Mouse (Mus musculus) liver, embryonic 16.5 days (tissue): ENCODE measurements around the gene Lrrc8c. TPM values are rescaled to one million over a fixed set of nuclear protein-coding genes. Genes with fewer than 3 reads are reported as not detected.

Experiments
- ATAC-seq: fragments of 200-750 bp; cut with Nextera tagmentation; 2 replicates; pipeline ENCODE4 v1.8.0; 2017; ENCODE audit warnings: low read depth, mild to moderate bottlenecking, moderate number of reproducible peaks, moderate library complexity
- H3K27ac ChIP-seq: fragments of 300-500 bp; sonication (generic); 2 replicates; pipeline ENCODE4 v1.5.1; 2014; ENCODE audit warnings: mild to moderate bottlenecking, low read length
- H3K27me3 ChIP-seq: fragments of 300-500 bp; sonication (generic); 2 replicates; pipeline ENCODE4 v1.6.1; 2014; ENCODE audit warnings: low read depth, low read length, mixed read lengths; ENCODE audit not compliant: control insufficient read depth, insufficient read depth
- H3K36me3 ChIP-seq: fragments of 300-500 bp; sonication (generic); 2 replicates; pipeline ENCODE4 v1.6.1; 2014; ENCODE audit warnings: mild to moderate bottlenecking; ENCODE audit not compliant: control insufficient read depth, insufficient read depth
- H3K4me1 ChIP-seq: fragments of 300-500 bp; sonication (generic); 2 replicates; pipeline ENCODE4 v1.6.1; 2014; ENCODE audit warnings: low read depth, low read length, mixed read lengths; ENCODE audit not compliant: control insufficient read depth
- H3K4me2 ChIP-seq: fragments of 300-500 bp; sonication (generic); 2 replicates; pipeline ENCODE4 v1.6.1; 2014; ENCODE audit warnings: low read depth, low read length, mixed read lengths
- H3K4me3 ChIP-seq: fragments of 300-500 bp; sonication (generic); 2 replicates; pipeline ENCODE4 v1.5.1; 2014; ENCODE audit warnings: low read depth, mild to moderate bottlenecking, low read length
- H3K9ac ChIP-seq: fragments of 300-500 bp; sonication (generic); 2 replicates; pipeline ENCODE4 v1.6.1; 2014; ENCODE audit warnings: low read depth, low read length
- H3K9me3 ChIP-seq: fragments of 300-500 bp; sonication (generic); replicated peaks from 2 replicates; pipeline ENCODE4 v1.6.1; 2016; ENCODE audit warnings: low read length; ENCODE audit not compliant: control insufficient read depth
- WGBS: fragments of 180-500 bp; shearing (Covaris S2); extraction: QIAGEN DNeasy Blood & Tissue Kit; methylation state at CpG from one replicate; pipeline ENCODE4 v1.1.7; 2014; ENCODE audit not compliant: insufficient replicate concordance; 5-methylcytosine and 5-hydroxymethylcytosine counted together
- polyA plus RNA-seq: library from polyadenylated mRNA; unstranded; fragments of >200 nt; fragmentation: Nextera tagmentation; extraction: Ambion mirVana; gene quantifications from 2 replicates; pipeline ENCODE4 v1.2.1, GENCODE M21; 2015

Gene Lrrc8c
- polyA plus RNA-seq, 1 experiment from 2014 or later = 14.0 TPM

GRCm38 (mm10) chr5:105639363-105639762 lies 120.2 kb downstream of the Lrrc8c start:
- Histone ChIP-seq H3K27ac (no peak overlapping the region), H3K9ac (no peak overlapping the region), H3K4me1 (no peaks in the 10 kb centered on the region), H3K4me3 (no peak overlapping the region), H3K4me2 (no peak overlapping the region), H3K36me3 (no peaks in the 10 kb centered on the region), H3K9me3 (no peaks in the 10 kb centered on the region), H3K27me3 (no peaks in the 10 kb centered on the region)
- ATAC-seq = no peak
- 78% methylated on average over 11 of the region's 11 CpGs for WGBS

DNA sequence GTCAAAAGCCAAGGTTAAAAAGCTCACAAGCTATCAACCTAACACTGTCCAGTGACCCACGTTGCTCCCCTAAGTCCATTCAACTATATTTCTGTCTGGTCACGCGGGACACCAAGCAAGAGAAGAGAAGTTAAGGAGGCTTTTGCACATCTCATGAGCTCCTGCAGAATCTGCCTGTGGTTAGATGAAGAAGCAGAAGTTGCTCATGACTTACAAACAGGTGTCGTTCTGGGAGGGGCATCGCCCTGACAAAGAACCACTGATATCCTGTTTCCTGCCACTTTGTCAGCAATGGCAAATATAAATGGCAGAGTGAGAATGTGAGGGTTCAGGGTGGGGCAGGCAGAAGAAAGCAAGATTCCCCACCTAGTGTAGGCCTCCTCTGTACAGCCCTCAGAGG lies 123.3 kb downstream of the Lrrc8c start:
- Histone ChIP-seq H3K9ac (no peak overlapping the region), H3K9me3 (no peaks in the 10 kb centered on the region), H3K4me3 (no peak overlapping the region), H3K4me2 (no peak overlapping the region), H3K27ac (no peak overlapping the region), H3K27me3 (no peaks in the 10 kb centered on the region), H3K4me1 (no peaks in the 10 kb centered on the region), H3K36me3 (no peaks in the 10 kb centered on the region)
- WGBS = 17% methylated on average over 5 of the region's 5 CpGs
- no peak for ATAC-seq

DNA sequence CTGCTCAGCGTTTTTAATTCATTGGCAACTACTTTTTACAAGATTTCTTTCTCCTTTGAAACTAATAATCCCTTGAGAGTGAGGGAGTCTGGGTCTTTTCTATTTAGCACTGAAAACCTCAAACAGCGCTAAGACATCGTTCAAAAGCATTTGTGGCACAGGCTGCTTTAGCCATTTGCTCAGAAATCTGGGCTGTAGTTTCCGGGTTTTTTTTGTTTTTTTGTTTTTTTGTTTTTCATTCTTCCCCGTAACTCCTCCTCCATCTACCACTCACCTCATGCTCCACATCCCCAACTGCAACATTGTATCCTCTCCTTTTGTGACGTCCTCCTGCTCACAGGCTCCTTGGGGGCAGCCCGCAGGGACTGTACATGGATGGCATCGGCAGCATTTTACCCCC lies 124.1 kb downstream of the Lrrc8c start:
- no peaks in the 10 kb centered on the region for H3K4me1 ChIP-seq
- H3K4me3 ChIP-seq = no peak overlapping the region
- no peak overlapping the region for H3K4me2 ChIP-seq
- no peak overlapping the region for H3K9ac ChIP-seq
- H3K36me3 ChIP-seq = no peaks in the 10 kb centered on the region
- ATAC-seq = no peak
- no peaks in the 10 kb centered on the region for H3K27me3 ChIP-seq
- WGBS = 69% methylated on average over 8 of the region's 8 CpGs
- no peak overlapping the region for H3K27ac ChIP-seq
- no peaks in the 10 kb centered on the region for H3K9me3 ChIP-seq

GRCm38 (mm10) chr5:105644195-105644594 lies 125.0 kb downstream of the Lrrc8c start:
- Histone ChIP-seq H3K27me3 (no peaks in the 10 kb centered on the region), H3K9me3 (no peaks in the 10 kb centered on the region), H3K4me2 (no peak overlapping the region), H3K4me3 (no peak overlapping the region), H3K4me1 (no peaks in the 10 kb centered on the region; the same call in 1 of the 2 replicates), H3K9ac (no peak overlapping the region), H3K27ac (no peak overlapping the region), H3K36me3 (no peaks in the 10 kb centered on the region)
- no peak for ATAC-seq
- WGBS = 78% methylated on average over 6 of the region's 6 CpGs

DNA sequence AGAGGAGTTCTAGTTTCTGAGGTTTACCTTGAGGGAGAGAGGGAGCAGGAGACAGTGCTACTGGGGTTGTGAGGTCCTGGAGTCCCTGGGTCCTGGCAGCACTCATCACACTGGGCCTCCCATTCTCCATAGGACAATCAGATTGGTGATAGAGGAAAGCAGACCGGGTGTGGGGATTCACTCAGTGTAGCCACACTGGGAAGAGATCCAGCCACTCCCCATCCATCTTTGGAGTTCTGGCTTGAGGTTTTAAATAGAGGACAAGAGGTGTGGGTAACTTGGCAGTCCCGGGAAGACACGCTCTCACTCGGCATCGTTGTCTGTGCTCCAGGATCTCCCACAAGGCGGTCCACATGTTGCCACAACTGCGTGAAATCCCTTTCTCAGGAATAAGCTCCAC lies 127.9 kb downstream of the Lrrc8c start:
- H3K4me1 ChIP-seq = peaks cover 7% of the 10 kb centered on the region
- H3K9me3 ChIP-seq = no peaks in the 10 kb centered on the region
- no peak for ATAC-seq
- H3K36me3 ChIP-seq = no peaks in the 10 kb centered on the region
- H3K27me3 ChIP-seq = no peaks in the 10 kb centered on the region
- no peak overlapping the region for H3K27ac ChIP-seq
- H3K9ac ChIP-seq = no peak overlapping the region
- H3K4me2 ChIP-seq = no peak overlapping the region
- H3K4me3 ChIP-seq = no peak overlapping the region
- 84% methylated on average over 7 of the region's 7 CpGs for WGBS

DNA sequence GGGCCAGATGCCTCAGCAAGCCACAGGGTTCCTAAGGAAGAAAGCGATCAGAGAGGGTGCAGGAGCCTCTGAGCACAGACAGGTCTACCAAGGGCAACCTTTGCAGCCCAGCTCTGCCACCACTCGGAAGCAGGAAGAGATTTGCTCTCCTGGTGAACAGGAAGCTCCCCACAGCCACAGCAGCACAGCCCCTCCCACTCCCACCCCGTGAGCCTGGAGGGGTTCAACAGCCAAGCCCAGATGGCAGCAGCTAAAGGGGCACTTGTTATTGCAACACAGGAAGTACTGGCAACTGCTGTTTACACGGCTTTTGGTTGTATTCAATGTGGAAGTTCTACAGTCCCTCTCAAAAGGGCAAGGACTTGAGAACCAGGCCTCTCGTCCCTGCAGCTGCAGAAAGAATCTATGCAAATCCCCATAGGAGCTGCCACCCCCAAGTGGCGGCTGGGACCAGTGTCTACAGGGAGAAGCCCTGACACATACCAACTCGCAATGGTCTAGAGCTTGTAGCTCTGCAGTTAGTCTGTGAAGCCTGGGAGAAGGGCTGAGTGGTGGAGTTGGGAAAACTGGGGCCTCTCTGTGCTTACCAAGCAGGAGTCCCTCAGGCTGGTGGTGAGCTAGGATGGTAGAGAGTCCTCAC lies 129.6 kb downstream of the Lrrc8c start:
- Histone ChIP-seq H3K36me3 (no peaks in the 10 kb centered on the region), H3K4me1 (peaks cover 7% of the 10 kb centered on the region), H3K4me2 (no peak overlapping the region), H3K27me3 (no peaks in the 10 kb centered on the region), H3K9me3 (no peaks in the 10 kb centered on the region), H3K27ac (peak overlapping the region; percentile 80), H3K9ac (no peak overlapping the region), H3K4me3 (no peak overlapping the region)
- ATAC-seq = peak; percentile 39
- 14% methylated on average over 7 of the region's 7 CpGs for WGBS

DNA sequence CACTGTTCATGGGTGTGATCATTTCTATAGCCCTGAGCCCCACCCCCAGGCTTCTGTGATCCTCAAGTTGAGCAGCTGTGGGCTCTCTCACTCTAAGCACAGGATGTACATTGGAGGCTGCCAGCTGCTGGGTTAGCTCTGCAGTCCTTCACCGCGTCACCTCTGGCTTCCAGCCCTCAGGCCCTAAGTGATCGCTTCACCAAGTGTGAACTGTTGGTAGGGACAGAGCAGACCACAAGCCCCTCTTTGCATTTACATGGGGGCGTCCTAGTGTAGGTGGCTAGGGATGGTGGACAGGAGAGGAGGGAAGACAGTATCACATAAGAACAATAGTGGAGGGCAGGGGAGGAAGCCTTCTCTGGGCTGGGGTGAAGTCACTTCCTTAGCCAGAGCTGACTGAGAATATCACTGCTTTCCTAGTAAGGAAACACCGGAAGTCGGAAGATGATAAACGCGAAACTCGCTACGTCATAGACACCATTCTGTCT lies 130.4 kb downstream of the Lrrc8c start:
- Histone ChIP-seq H3K27me3 (no peaks in the 10 kb centered on the region), H3K4me1 (peaks cover 7% of the 10 kb centered on the region), H3K4me3 (no peak overlapping the region), H3K36me3 (no peaks in the 10 kb centered on the region), H3K4me2 (no peak overlapping the region), H3K27ac (peak overlapping the region; percentile 80), H3K9me3 (no peaks in the 10 kb centered on the region), H3K9ac (no peak overlapping the region)
- ATAC-seq = peak; percentile 40
- WGBS = 47% methylated on average over 10 of the region's 10 CpGs

DNA sequence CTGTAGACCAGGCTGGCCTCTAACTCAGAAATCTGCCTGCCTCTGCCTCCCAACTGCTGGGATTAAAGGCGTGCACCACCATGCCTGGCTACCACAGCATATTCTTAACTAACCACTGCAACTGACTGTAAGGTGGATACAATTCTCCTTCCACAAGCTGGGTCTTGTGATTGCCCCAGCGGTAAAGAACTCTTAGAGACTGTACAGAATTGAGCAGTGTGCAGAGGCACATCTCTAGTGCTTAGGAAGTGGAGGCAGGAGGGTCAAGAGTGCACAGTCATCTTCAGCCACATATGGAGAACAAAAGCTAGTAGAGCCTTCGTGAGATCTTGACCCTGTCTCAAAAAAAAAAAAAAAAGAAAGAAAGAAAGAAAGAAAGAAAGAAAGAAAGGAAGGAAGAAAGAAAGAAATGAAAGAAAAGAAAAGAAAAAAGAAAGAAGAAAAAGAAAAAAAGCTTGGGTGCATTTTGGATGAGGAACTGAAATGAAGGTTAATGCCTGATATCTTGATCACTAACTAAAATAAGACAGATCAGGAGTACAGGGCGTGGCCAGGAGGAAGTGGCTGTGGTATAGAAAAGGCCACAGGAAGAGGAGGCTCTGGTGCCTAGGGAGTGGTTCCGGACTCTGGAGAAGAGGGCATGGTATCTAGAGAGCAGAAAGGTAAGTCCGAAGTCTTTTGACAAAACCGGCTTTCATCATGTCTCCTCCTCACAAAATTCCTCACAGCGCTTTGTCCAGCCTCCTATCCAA lies 131.7 kb downstream of the Lrrc8c start:
- no peak for ATAC-seq
- WGBS = 20% methylated on average over 8 of the region's 8 CpGs
- peak overlapping the region; percentile 37 for H3K4me3 ChIP-seq
- H3K4me1 ChIP-seq = peaks cover 7% of the 10 kb centered on the region
- no peaks in the 10 kb centered on the region for H3K36me3 ChIP-seq
- no peak overlapping the region for H3K27ac ChIP-seq
- H3K27me3 ChIP-seq = no peaks in the 10 kb centered on the region
- peak overlapping the region; percentile 25; the same call in 1 of the 2 replicates for H3K9ac ChIP-seq
- peak overlapping the region; percentile 54 for H3K4me2 ChIP-seq
- H3K9me3 ChIP-seq = no peaks in the 10 kb centered on the region

GRCm38 (mm10) chr5:105651561-105651991 lies 132.4 kb downstream of the Lrrc8c start:
- H3K9me3 ChIP-seq = no peaks in the 10 kb centered on the region
- WGBS = 13% methylated on average over 11 of the region's 11 CpGs
- peaks cover 7% of the 10 kb centered on the region for H3K4me1 ChIP-seq
- H3K36me3 ChIP-seq = no peaks in the 10 kb centered on the region
- no peak overlapping the region for H3K27ac ChIP-seq
- no peak for ATAC-seq
- H3K27me3 ChIP-seq = no peaks in the 10 kb centered on the region
- H3K4me3 ChIP-seq = peak overlapping the region; percentile 37
- H3K9ac ChIP-seq = peak overlapping the region; percentile 25
- peak overlapping the region; percentile 54 for H3K4me2 ChIP-seq
